Mouse (Mus musculus) heart, embryonic 15.5 days (tissue): ENCODE measurements around the gene Pdpr. TPM values are rescaled to one million over a fixed set of nuclear protein-coding genes. Genes with fewer than 3 reads are reported as not detected.
"Not testable (repeated sequence)": the region's sequence is repeated elsewhere in the genome, so short reads cannot be mapped to it uniquely, and the experiment has no call there.

Experiments used
- ATAC-seq: fragments of 200-750 bp; cut with Nextera tagmentation; replicated peaks from 2 replicates; pipeline ENCODE4 v1.8.0; 2017; ENCODE audit warnings: low read depth, moderate TSS enrichment; ENCODE audit not compliant: insufficient number of reproducible peaks, insufficient read depth, low FRiP score
- H3K27ac ChIP-seq: fragments of 300-500 bp; sonication (generic); 2 replicates; pipeline ENCODE4 v1.5.1; 2015; ENCODE audit warnings: mild to moderate bottlenecking, inconsistent platforms
- H3K27me3 ChIP-seq: fragments of 300-500 bp; sonication (generic); 2 replicates; pipeline ENCODE4 v1.6.1; 2015; ENCODE audit warnings: inconsistent platforms
- H3K36me3 ChIP-seq: fragments of 300-500 bp; sonication (generic); 2 replicates; pipeline ENCODE4 v1.6.1; 2015; ENCODE audit warnings: mild to moderate bottlenecking, inconsistent platforms
- H3K4me1 ChIP-seq: fragments of 300-500 bp; sonication (generic); replicated peaks from 2 replicates; pipeline ENCODE4 v1.6.1; 2015; ENCODE audit warnings: inconsistent platforms
- H3K4me2 ChIP-seq: fragments of 300-500 bp; sonication (generic); 2 replicates; pipeline ENCODE4 v1.6.1; 2015; ENCODE audit warnings: inconsistent platforms, mild to moderate bottlenecking, moderate library complexity
- H3K4me3 ChIP-seq: fragments of 300-500 bp; sonication (generic); 2 replicates; pipeline ENCODE4 v1.5.1; 2015; ENCODE audit warnings: mild to moderate bottlenecking, inconsistent platforms
- H3K9ac ChIP-seq: fragments of 300-500 bp; sonication (generic); 2 replicates; pipeline ENCODE4 v1.6.1; 2015; ENCODE audit warnings: mild to moderate bottlenecking, inconsistent platforms
- H3K9me3 ChIP-seq: fragments of 300-500 bp; sonication (generic); replicated peaks from 2 replicates; pipeline ENCODE4 v1.6.1; 2016; ENCODE audit warnings: inconsistent platforms
- WGBS: fragments of 180-500 bp; shearing (Covaris S2); methylation state at CpG from one replicate; pipeline ENCODE4 v1.1.7; 2015; ENCODE audit warnings: mixed read lengths; 5-methylcytosine and 5-hydroxymethylcytosine counted together
- polyA plus RNA-seq: library from polyadenylated mRNA; unstranded; fragments of >200 nt; fragmentation: Nextera tagmentation; extraction: Ambion mirVana; gene quantifications from 2 replicates; pipeline ENCODE4 v1.2.1, GENCODE M21; 2015

Pdpr gene
- polyA plus RNA-seq, 1 experiment from 2014 or later, result 10.2 TPM

DNA sequence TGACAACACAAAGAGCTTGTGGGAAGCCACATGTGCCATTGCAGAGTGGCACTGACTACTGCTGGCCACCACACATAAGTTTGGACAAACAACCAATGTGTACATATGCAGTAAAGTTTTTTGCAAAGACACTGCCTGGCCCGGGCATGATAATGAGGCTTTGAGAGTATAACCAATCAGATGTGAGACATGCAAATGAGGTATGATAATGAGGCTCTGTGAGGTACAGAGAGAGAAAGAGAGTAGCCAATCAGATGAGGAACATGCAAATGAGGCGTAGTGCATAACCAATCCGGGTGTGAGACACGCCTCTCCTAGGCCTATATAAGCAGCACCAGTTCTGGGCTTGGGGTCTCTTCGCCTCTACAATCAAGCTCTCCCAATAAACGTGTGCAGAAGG is 2.1 kb upstream of the Pdpr start, which contains the start of gene Clec18a:
Gene Clec18a, minus strand, starts transcription at position 101 of the 400 bp plus-strand sequence.
- not testable (repeated sequence) for H3K9me3 ChIP-seq, H3K36me3 ChIP-seq, H3K4me2 ChIP-seq, H3K4me3 ChIP-seq, H3K27ac ChIP-seq, ATAC-seq, H3K27me3 ChIP-seq, H3K9ac ChIP-seq
- peaks cover 16% of the 10 kb centered on the region for H3K4me1 ChIP-seq
- WGBS, result 87% methylated on average over 5 of the region's 6 CpGs

DNA sequence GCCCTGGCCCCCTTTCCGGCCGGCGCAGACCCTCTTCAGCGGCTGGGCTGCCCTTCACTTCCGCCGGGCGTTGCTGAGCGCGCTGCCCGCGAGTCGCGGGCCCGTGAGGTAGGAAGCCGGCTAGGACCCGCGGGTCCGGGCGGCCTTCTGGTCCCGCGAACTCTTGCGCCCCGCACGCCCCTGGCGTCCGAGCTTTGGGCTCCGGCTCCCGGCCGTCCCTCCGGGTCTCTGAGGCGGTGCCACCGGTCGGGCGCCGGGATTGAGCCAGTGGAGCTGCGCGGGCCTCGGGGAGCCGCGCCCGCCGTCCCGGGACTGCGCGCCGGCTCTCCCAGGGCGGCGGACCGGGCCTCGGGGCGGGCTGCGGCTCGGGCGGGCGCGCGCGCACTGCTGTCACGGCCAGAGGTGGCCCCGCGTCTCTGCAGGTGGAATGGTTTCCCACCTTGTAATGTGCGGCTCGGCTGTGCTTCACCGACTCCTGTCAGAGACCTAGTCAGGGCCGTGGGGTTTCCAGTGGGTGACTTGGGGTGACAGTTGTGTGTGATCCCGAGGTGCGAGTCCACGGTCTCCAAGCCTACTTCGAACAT is 381 bp downstream of the Pdpr start:
- Histone ChIP-seq H3K4me3 (peak overlapping the region; percentile 74), H3K9ac (peak overlapping the region; percentile 65), H3K4me1 (peaks cover 16% of the 10 kb centered on the region), H3K27ac (peak overlapping the region; percentile 65), H3K4me2 (peak overlapping the region; percentile 96)
- H3K9me3 ChIP-seq, H3K27me3 ChIP-seq, H3K36me3 ChIP-seq: not testable (repeated sequence)
- ATAC-seq, result peak; percentile 59; the same call in 1 of the 2 replicates
- WGBS, result under 1% methylated on average over 63 of the region's 69 CpGs

DNA sequence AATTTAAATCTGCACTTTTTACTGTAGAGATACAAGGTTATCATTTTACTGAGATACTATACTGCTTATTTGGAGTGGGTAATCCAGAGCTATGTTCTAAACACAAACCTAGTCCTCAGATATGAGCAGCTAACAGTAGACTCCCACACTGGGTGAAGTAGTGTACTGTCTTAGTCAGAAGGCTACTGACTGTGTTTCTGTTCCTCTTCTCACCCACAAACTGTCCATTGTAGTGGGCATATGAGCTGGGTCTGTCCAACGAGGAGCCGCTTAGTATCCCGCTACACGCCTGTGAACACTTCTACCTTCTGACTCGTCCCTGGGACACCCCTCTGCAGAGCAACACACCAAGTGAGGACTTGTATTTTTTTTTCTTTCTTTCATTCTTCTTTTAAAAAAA is 20.5 kb downstream of the Pdpr start:
- no peak overlapping the region for H3K9ac ChIP-seq
- H3K27ac ChIP-seq, result no peak overlapping the region
- no peak overlapping the region for H3K4me2 ChIP-seq
- no peaks in the 10 kb centered on the region for H3K9me3 ChIP-seq
- H3K4me3 ChIP-seq, result no peak overlapping the region
- peaks cover 72% of the 10 kb centered on the region for H3K36me3 ChIP-seq
- ATAC-seq, result no peak
- no peaks in the 10 kb centered on the region for H3K27me3 ChIP-seq
- WGBS, result 92% methylated on average over 5 of the region's 5 CpGs
- no peaks in the 10 kb centered on the region for H3K4me1 ChIP-seq

DNA sequence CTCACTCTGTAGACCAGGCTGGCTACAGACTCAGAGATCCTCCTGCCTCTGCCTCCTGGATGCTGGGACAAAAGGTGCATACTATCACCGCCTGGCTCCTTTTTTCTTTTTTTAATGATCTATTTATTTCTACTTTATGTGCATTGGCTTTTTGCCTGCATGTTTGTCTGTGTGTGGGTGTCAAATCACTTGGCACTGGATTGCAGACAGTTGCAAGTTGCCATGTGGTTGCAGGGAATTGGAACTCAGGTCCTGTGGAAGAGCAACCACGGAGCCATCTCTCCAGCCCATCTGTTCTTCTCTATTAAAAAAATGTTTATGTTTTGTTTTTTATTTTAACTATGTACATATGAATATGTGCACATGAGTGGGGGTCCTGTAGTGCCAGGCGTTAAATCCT is 25.1 kb downstream of the Pdpr start:
- H3K9ac ChIP-seq, result no peak overlapping the region
- no peak overlapping the region for H3K4me3 ChIP-seq
- ATAC-seq, result no peak
- H3K27ac ChIP-seq, result no peak overlapping the region
- H3K4me1 ChIP-seq, result no peaks in the 10 kb centered on the region
- 93% methylated on average over 3 of the region's 3 CpGs for WGBS
- no peak overlapping the region for H3K4me2 ChIP-seq
- no peaks in the 10 kb centered on the region for H3K27me3 ChIP-seq
- peaks cover 90% of the 10 kb centered on the region for H3K36me3 ChIP-seq
- H3K9me3 ChIP-seq, result no peaks in the 10 kb centered on the region

DNA sequence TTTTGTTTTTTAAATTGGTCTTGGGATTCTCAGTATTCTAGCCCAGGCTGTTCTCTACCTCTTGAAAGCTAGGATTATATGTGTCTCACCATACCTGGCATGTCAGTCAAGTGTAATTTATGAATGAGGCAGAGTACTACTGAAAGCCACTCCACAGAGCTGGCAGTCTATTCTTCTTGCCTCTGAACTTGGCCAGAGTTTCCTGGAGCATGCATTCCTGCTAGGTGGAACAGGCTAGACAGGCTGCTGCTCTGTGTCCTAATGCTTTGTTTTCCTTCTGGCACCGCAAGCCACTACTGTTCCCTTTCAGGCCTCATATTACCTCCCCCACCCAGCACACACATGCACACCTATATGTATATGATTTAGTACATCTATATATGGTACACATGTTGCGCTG is 36.3 kb downstream of the Pdpr start:
- H3K36me3 ChIP-seq, result peaks cover 69% of the 10 kb centered on the region
- 84% methylated on average over 2 of the region's 2 CpGs for WGBS

DNA sequence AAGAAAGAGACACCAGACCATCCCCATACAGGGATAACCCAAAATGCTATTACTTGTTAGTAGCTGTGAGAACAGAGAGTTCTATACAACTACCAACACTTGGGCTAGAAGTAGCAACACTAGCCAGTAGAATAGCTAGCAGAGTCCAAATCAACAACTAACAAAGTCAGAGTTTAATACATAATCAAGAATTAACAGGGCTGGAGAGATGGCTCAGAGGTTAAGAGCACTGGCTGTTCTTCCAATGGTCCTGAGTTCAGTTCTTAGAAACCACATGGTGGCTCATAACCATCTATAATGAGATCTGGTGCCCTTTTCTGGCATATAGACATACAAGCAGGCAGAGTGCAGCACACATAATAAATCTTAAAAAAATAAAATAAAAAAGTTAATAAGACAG is 48.1 kb downstream of the Pdpr start:
- Histone ChIP-seq H3K4me2 (no peak overlapping the region), H3K27ac (no peak overlapping the region), H3K36me3 (0 out of 2 replicates have a peak, but pooled peaks cover 6% of the 10 kb centered on the region), H3K4me3 (no peak overlapping the region), H3K9me3 (no peaks in the 10 kb centered on the region), H3K9ac (no peak overlapping the region), H3K4me1 (peaks cover 14% of the 10 kb centered on the region), H3K27me3 (no peaks in the 10 kb centered on the region)
- no peak for ATAC-seq

More for the DNA sequence above, 36.3 kb downstream of the Pdpr start:
- H3K27ac ChIP-seq, result no peak overlapping the region
- H3K9ac ChIP-seq, result no peak overlapping the region
- no peaks in the 10 kb centered on the region for H3K9me3 ChIP-seq
- no peaks in the 10 kb centered on the region for H3K4me1 ChIP-seq
- no peak for ATAC-seq
- no peaks in the 10 kb centered on the region for H3K27me3 ChIP-seq
- no peak overlapping the region for H3K4me2 ChIP-seq
- no peak overlapping the region for H3K4me3 ChIP-seq

DNA sequence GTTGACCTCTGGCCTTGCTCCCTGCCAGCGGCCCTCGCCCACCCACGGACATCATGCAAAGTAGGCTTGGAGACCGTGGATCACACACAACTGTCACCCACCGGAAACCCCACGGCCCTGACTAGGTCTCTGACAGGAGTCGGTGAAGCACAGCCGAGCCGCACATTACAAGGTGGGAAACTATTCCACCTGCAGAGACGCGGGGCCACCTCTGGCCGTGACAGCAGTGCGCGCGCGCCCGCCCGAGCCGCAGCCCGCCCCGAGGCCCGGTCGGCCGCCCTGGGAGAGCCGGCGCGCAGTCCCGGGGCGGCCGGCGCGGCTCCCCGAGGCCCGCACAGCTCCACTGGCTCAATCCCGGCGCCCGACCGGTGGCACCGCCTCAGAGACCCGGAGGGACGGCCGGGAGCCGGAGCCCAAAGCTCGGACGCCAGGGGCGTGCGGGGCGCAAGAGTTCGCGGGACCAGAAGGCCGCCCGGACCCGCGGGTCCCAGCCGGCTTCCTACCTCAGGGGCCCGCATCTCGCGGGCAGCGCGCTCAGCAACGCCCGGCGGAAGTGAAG is 50.5 kb downstream of the Pdpr start:
- Histone ChIP-seq H3K4me3 (peak overlapping the region; percentile 86), H3K27ac (peak overlapping the region; percentile 75), H3K4me2 (peak overlapping the region; percentile 92), H3K9ac (peak overlapping the region; percentile 75)
- H3K9me3 ChIP-seq, H3K4me1 ChIP-seq, H3K27me3 ChIP-seq, H3K36me3 ChIP-seq: not testable (repeated sequence)
- WGBS, result under 1% methylated on average over 63 of the region's 63 CpGs
- ATAC-seq, result peak; percentile 73; the same call in 1 of the 2 replicates

DNA sequence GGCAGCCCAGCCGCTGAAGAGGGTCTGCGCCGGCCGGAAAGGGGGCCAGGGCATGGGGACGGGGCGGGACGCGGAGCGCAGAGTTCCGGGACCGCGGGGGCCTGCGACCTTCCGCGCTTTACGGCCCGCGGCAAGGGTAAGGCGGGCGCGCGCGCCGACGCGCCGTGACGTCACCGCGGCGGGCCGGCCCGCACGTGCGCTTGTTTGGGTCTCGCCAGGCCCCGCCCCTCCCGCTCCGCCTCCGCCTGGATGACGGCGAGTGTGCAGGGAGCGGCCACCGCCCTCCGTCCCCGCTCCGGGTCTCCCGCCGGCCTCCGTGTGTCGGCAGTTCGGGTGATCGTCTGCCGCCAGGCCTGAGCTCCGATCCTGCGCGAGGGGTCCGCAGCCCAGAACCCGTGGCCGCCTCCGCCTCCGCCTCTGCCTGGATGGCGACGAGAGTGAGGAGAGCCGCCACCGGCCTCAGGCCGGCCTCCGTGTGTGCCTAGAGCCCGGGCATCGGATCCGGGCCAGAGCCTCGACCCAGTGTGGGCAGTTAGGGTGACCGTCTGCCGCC is 51.1 kb downstream of the Pdpr start:
- Histone ChIP-seq H3K4me3 (peak overlapping the region; percentile 86), H3K27ac (peak overlapping the region; percentile 75), H3K9ac (peak overlapping the region; percentile 90), H3K4me2 (peak overlapping the region; percentile 92)
- H3K27me3 ChIP-seq, H3K4me1 ChIP-seq, H3K9me3 ChIP-seq, H3K36me3 ChIP-seq: not testable (repeated sequence)
- peak; percentile 92 for ATAC-seq
- under 1% methylated on average over 73 of the region's 74 CpGs for WGBS

DNA sequence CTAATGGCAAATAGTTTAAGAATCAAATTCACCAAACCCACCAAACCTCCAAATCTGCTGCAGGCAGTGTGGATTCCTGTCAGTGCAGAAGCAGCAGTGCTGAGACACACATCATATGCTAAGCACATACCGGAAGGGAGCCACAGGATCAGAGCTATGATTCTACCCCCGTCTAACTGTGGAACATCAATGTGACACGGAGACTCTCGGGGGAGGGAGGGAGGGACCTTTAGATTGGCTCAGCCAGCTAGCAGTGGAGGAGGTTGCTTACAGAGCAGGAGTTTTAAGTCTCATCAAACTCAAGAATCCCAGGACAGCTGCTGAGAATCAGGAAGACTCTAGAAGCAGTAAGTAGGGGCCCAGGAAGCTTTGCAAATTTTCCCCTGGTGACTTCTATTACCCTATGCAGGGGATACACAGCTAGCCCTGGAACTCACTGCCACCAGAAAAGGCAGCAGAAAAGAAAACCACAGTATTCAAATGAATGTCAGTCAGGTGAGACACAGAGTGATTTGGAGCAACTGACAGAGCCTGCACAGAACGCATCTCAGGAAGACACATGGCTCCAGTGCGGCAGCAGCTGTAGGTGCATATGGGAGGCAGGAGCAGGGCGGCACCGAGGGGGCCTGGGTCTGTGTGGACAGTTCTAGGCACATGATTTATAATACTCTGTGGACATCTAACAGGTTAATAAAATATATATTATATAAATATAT is 61.4 kb downstream of the Pdpr start:
- 75% methylated on average over 8 of the region's 8 CpGs for WGBS
- H3K9me3 ChIP-seq, result no peaks in the 10 kb centered on the region

DNA sequence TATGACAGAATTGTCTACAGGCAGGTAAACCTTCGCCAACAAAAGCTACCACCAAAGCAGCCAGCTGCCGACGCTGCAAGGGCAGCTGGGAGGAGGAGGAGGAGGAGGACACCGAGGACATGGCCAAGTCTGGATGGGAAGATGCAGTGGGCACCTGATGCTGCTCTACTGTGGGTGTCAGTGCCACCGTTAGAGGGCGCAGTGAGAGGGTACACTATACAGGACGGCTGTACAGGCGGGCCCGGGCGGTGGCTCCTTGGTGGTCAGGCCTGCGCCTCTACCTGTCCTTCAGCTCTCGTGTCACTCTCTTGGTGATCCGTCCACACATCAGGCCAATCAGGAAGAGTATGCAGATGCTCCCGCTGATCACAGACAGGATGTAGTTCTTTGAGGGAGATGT is 63.2 kb downstream of the Pdpr start:
- Histone ChIP-seq H3K4me1 (no peaks in the 10 kb centered on the region), H3K9me3 (no peaks in the 10 kb centered on the region), H3K9ac (no peak overlapping the region), H3K4me3 (no peak overlapping the region), H3K27me3 (no peaks in the 10 kb centered on the region), H3K27ac (no peak overlapping the region), H3K4me2 (no peak overlapping the region), H3K36me3 (peaks cover 94% of the 10 kb centered on the region)
- 48% methylated on average over 14 of the region's 14 CpGs for WGBS
- no peak for ATAC-seq

More for the DNA sequence above, 61.4 kb downstream of the Pdpr start:
- Histone ChIP-seq H3K4me1 (no peaks in the 10 kb centered on the region), H3K27ac (no peak overlapping the region), H3K36me3 (peaks cover 82% of the 10 kb centered on the region), H3K27me3 (no peaks in the 10 kb centered on the region), H3K4me2 (no peak overlapping the region), H3K9ac (no peak overlapping the region), H3K4me3 (no peak overlapping the region)
- ATAC-seq, result no peak

DNA sequence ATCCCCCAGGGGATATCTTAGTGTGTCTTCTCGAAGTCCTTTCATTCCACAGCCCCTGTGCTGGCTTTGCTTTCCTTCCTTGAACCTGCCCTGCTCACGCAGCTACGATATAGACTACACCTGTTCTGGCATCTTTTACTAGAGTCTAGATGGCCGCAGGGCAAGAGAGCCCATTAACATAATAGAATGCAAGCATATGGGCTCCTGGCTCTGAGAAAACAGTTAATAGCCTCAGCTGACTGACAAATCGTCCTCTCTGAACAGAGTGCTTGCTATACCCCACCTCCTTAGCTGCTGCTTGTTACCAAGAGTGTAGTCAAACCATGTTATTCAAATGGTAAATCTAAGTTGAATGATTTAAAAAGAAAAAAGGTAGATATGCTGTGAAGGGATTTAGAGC is 77.2 kb downstream of the Pdpr start:
- Histone ChIP-seq H3K4me3 (no peak overlapping the region), H3K36me3 (peaks cover 86% of the 10 kb centered on the region), H3K9me3 (no peaks in the 10 kb centered on the region), H3K9ac (no peak overlapping the region), H3K4me1 (no peaks in the 10 kb centered on the region), H3K27ac (no peak overlapping the region), H3K27me3 (no peaks in the 10 kb centered on the region), H3K4me2 (no peak overlapping the region)
- ATAC-seq, result no peak
- WGBS, result 86% methylated on average over 5 of the region's 5 CpGs
